16 mouse cellular contexts compared by ENCODE assay signal in the genomic region with DNA sequence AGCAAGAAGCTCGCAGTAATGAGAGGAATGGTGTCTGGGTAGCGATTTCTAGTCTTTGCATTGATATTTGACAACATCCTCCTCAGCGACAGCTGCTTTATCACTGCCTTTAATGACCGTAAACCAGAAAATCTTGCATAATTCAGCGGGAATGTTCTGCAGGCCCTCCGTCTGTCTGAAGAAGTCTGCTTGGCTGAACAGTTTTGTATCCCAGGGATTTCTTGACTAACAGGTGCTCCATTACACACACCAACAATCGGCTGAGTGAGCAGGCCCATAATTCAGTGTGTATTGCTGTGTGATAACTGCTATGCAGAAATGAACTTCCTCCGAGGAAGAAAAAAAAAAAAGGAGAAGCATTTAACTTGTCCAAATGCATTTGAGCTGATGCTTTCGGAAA.
DNase-seq lines count a peak whose midpoint lies in the region; ATAC-seq and TF ChIP-seq lines count a peak whose summit lies in the region.
"Had no signal": no experiment of that assay in that cellular context is flagged by ENCODE, and none has a peak within 500 bp of the region (broad histone marks: within the 10 kb centered on the region; RNA-seq: fewer than 3 reads in every experiment).

No protein-coding gene starts in this region.

- TF ChIP-seq CTCF in thymus, adult 2 months (IDR thresholded peaks at IDR 0.05; ENCODE audit: borderline replicate concordance, control insufficient read depth, extremely low read depth, insufficient read depth, low read length, poor library complexity), result no peak
- no peak for TF ChIP-seq CTCF in liver, postnatal 0 days (IDR thresholded peaks at IDR 0.05; ENCODE audit: low read depth)

- H3K27ac ChIP-seq in hindbrain, embryonic 15.5 days (replicated peaks), result no peak overlapping the region
- H3K27ac ChIP-seq in hindbrain, embryonic 11.5 days (ENCODE audit: low read depth, low read length), result no peak overlapping the region
- H3K27ac ChIP-seq in neural tube, embryonic 15.5 days (replicated peaks), result no peak overlapping the region
- H3K27ac ChIP-seq in thymus, adult 2 months (ENCODE audit: control insufficient read depth, insufficient read depth, low read length), result no peak overlapping the region
- no peak overlapping the region for H3K27ac ChIP-seq in liver, postnatal 0 days (ENCODE audit: low read depth)
- H3K27ac ChIP-seq: embryonic facial prominence, embryonic 12.5 days; neural tube, embryonic 12.5 days; stomach, postnatal 0 days had no signal

- H3K9me3 ChIP-seq in hindbrain, embryonic 15.5 days, result no peaks in the 10 kb centered on the region
- H3K9me3 ChIP-seq in hindbrain, embryonic 11.5 days (ENCODE audit: control insufficient read depth, low read length), result no peaks in the 10 kb centered on the region
- no peaks in the 10 kb centered on the region for H3K9me3 ChIP-seq in neural tube, embryonic 15.5 days (replicated peaks)
- no peaks in the 10 kb centered on the region for H3K9me3 ChIP-seq in liver, postnatal 0 days (ENCODE audit: low read length)
- H3K9me3 ChIP-seq: embryonic facial prominence, embryonic 12.5 days; neural tube, embryonic 12.5 days had no signal

- no peak overlapping the region for H3K4me3 ChIP-seq in hindbrain, embryonic 15.5 days
- H3K4me3 ChIP-seq in hindbrain, embryonic 11.5 days (ENCODE audit: low read depth, low read length), result no peak overlapping the region
- no peak overlapping the region for H3K4me3 ChIP-seq in neural tube, embryonic 15.5 days (replicated peaks)
- H3K4me3 ChIP-seq in thymus, adult 2 months (ENCODE audit: control insufficient read depth, insufficient read depth, low read length), result no peak overlapping the region
- no peak overlapping the region for H3K4me3 ChIP-seq in liver, postnatal 0 days (ENCODE audit: low read depth, low read length)
- H3K4me3 ChIP-seq: embryonic facial prominence, embryonic 12.5 days; neural tube, embryonic 12.5 days had no signal

- H3K36me3 ChIP-seq in hindbrain, embryonic 15.5 days, result no peaks in the 10 kb centered on the region
- no peaks in the 10 kb centered on the region for H3K36me3 ChIP-seq in hindbrain, embryonic 11.5 days (ENCODE audit: control insufficient read depth, insufficient read depth, low read length)
- H3K36me3 ChIP-seq in neural tube, embryonic 15.5 days, result no peaks in the 10 kb centered on the region
- H3K36me3 ChIP-seq in thymus, adult 2 months (ENCODE audit: control insufficient read depth, insufficient read depth, low read length), result no peaks in the 10 kb centered on the region
- no peaks in the 10 kb centered on the region for H3K36me3 ChIP-seq in liver, postnatal 0 days (replicated peaks; ENCODE audit: insufficient read depth, low read length)
- H3K36me3 ChIP-seq: embryonic facial prominence, embryonic 12.5 days; neural tube, embryonic 12.5 days had no signal

- no peak overlapping the region for H3K9ac ChIP-seq in hindbrain, embryonic 15.5 days
- no peak overlapping the region for H3K9ac ChIP-seq in hindbrain, embryonic 11.5 days (ENCODE audit: low read depth, low read length)
- no peak overlapping the region for H3K9ac ChIP-seq in neural tube, embryonic 15.5 days (replicated peaks)
- no peak overlapping the region for H3K9ac ChIP-seq in liver, postnatal 0 days (replicated peaks)
- H3K9ac ChIP-seq: embryonic facial prominence, embryonic 12.5 days; lung, embryonic 14.5 days; neural tube, embryonic 12.5 days had no signal

- DNase-seq in hindbrain, embryonic 11.5 days (ENCODE audit: low spot score), result no peak
- DNase-seq in neural tube, embryonic 10.5 days (ENCODE audit: extremely low spot score, low spot score), result no peak
- DNase-seq in layer of hippocampus, postnatal 36 days, result peak; percentile 4
- DNase-seq in retina, embryonic 14.5 days (ENCODE audit: low spot score), result peak; percentile 60
- DNase-seq in thymus, adult 2 months, result no peak
- DNase-seq in liver, postnatal 0 days, result no peak
- DNase-seq: cerebellum, adult 8-10 months; kidney, adult 8-10 months; liver; lung, embryonic 14.5 days had no signal

- no peak for TF ChIP-seq POLR2A in thymus, adult 2 months (IDR thresholded peaks at IDR 0.05; ENCODE audit: control insufficient read depth, extremely low read depth, insufficient read depth, low read length, poor library complexity)

- no peak for ATAC-seq in hindbrain, embryonic 15.5 days (ENCODE audit: low FRiP score, low read depth)
- no peak for ATAC-seq in hindbrain, embryonic 11.5 days (ENCODE audit: low FRiP score)
- no peak for ATAC-seq in neural tube, embryonic 15.5 days (ENCODE audit: low FRiP score)
- no peak for ATAC-seq in liver, postnatal 0 days
- ATAC-seq: activated CD4-positive, CD25-positive, alpha-beta regulatory T cell, adult 4 months had no signal

- no peaks in the 10 kb centered on the region for H3K27me3 ChIP-seq in hindbrain, embryonic 15.5 days
- no peaks in the 10 kb centered on the region for H3K27me3 ChIP-seq in hindbrain, embryonic 11.5 days (ENCODE audit: control insufficient read depth, insufficient read depth, low read length)
- no peaks in the 10 kb centered on the region for H3K27me3 ChIP-seq in neural tube, embryonic 15.5 days (replicated peaks)
- no peaks in the 10 kb centered on the region for H3K27me3 ChIP-seq in thymus, adult 2 months (ENCODE audit: control insufficient read depth, insufficient read depth, low read length)
- no peaks in the 10 kb centered on the region for H3K27me3 ChIP-seq in liver, postnatal 0 days (ENCODE audit: insufficient read depth, low read length)
- H3K27me3 ChIP-seq: embryonic facial prominence, embryonic 12.5 days; neural tube, embryonic 12.5 days had no signal

- H3K4me2 ChIP-seq in hindbrain, embryonic 15.5 days, result 0 out of 2 replicates have a peak overlapping the region, but pooled peaks have one; percentile 10
- H3K4me2 ChIP-seq in hindbrain, embryonic 11.5 days (replicated peaks; ENCODE audit: low read depth, low read length), result no peak overlapping the region
- H3K4me2 ChIP-seq in neural tube, embryonic 15.5 days, result 0 out of 2 replicates have a peak overlapping the region, but pooled peaks have one; percentile 13
- H3K4me2 ChIP-seq in liver, postnatal 0 days (ENCODE audit: low read depth, low read length), result no peak overlapping the region
- H3K4me2 ChIP-seq: embryonic facial prominence, embryonic 12.5 days; lung, embryonic 14.5 days; neural tube, embryonic 12.5 days had no signal

- WGBS in hindbrain, embryonic 15.5 days, result 38% methylated on average over 9 of the region's 9 CpGs
- WGBS in hindbrain, embryonic 11.5 days, result 69% methylated on average over 9 of the region's 9 CpGs
- 39% methylated on average over 9 of the region's 9 CpGs for WGBS in neural tube, embryonic 15.5 days
- 85% methylated on average over 9 of the region's 9 CpGs for WGBS in thymus, adult 2 months
- 64% methylated on average over 9 of the region's 9 CpGs for WGBS in liver, postnatal 0 days (ENCODE audit: insufficient replicate concordance)

- H3K4me1 ChIP-seq in hindbrain, embryonic 15.5 days (replicated peaks), result no peaks in the 10 kb centered on the region
- H3K4me1 ChIP-seq in hindbrain, embryonic 11.5 days (replicated peaks; ENCODE audit: control insufficient read depth, insufficient read depth, low read length), result no peaks in the 10 kb centered on the region
- H3K4me1 ChIP-seq in neural tube, embryonic 15.5 days, result peaks cover 8% of the 10 kb centered on the region; the same call in 1 of the 2 replicates
- no peaks in the 10 kb centered on the region for H3K4me1 ChIP-seq in thymus, adult 2 months (replicated peaks; ENCODE audit: control insufficient read depth, insufficient read depth, low read length)
- no peaks in the 10 kb centered on the region for H3K4me1 ChIP-seq in liver, postnatal 0 days (ENCODE audit: insufficient read depth)
- H3K4me1 ChIP-seq: embryonic facial prominence, embryonic 12.5 days; neural tube, embryonic 12.5 days had no signal

- TF ChIP-seq EP300 in liver, postnatal 0 days (IDR thresholded peaks at IDR 0.05; ENCODE audit: low read depth), result no peak

Comparison
In these comparisons a context has a peak if more than half of its experiments do, and no peak if none do; other contexts are left out.
1. H3K4me2 ChIP-seq: peak in hindbrain, embryonic 15.5 days (single experiment) and neural tube, embryonic 15.5 days (single experiment); none in hindbrain, embryonic 11.5 days (single experiment) and liver, postnatal 0 days (single experiment).
2. DNase-seq: peak in layer of hippocampus, postnatal 36 days (2 of 2) and retina, embryonic 14.5 days (single experiment); none in hindbrain, embryonic 11.5 days (single experiment), neural tube, embryonic 10.5 days (single experiment), thymus, adult 2 months (single experiment) and liver, postnatal 0 days (single experiment).